Mouse (Mus musculus) hindbrain, embryonic 11.5 days (tissue): Measurements from ENCODE around the gene Lrrfip2. TPM values are rescaled to one million over a fixed set of nuclear protein-coding genes. Genes with fewer than 3 reads are reported as not detected.

Experiments used
- ATAC-seq: fragments of 200-750 bp; cut with Nextera tagmentation; 2 replicates; pipeline ENCODE4 v1.8.0; 2017; ENCODE audit warnings: mild to moderate bottlenecking, moderate TSS enrichment, moderate library complexity; ENCODE audit not compliant: low FRiP score
- DNase-seq: peaks from one replicate; pipeline ENCODE4 v3.0.0-alpha.2; 2015; ENCODE audit warnings: low spot score
- H3K27ac ChIP-seq: fragments of 300-500 bp; sonication (generic); 2 replicates; pipeline ENCODE4 v1.5.1; 2014; ENCODE audit warnings: mild to moderate bottlenecking, low read depth, low read length
- H3K27me3 ChIP-seq: fragments of 300-500 bp; sonication (generic); 2 replicates; pipeline ENCODE4 v1.6.1; 2014; ENCODE audit warnings: mild to moderate bottlenecking, low read length, moderate library complexity, mixed read lengths; ENCODE audit not compliant: control insufficient read depth, insufficient read depth
- H3K36me3 ChIP-seq: fragments of 300-500 bp; sonication (generic); 2 replicates; pipeline ENCODE4 v1.6.1; 2014; ENCODE audit warnings: mild to moderate bottlenecking, low read length, moderate library complexity, mixed read lengths; ENCODE audit not compliant: control insufficient read depth, insufficient read depth
- H3K4me1 ChIP-seq: fragments of 300-500 bp; sonication (generic); replicated peaks from 2 replicates; pipeline ENCODE4 v1.6.1; 2014; ENCODE audit warnings: low read length, mixed read lengths; ENCODE audit not compliant: control insufficient read depth, insufficient read depth
- H3K4me2 ChIP-seq: fragments of 300-500 bp; sonication (generic); replicated peaks from 2 replicates; pipeline ENCODE4 v1.6.1; 2014; ENCODE audit warnings: mild to moderate bottlenecking, low read depth, low read length
- H3K4me3 ChIP-seq: fragments of 300-500 bp; sonication (generic); 2 replicates; pipeline ENCODE4 v1.5.1; 2014; ENCODE audit warnings: low read depth, low read length
- H3K9ac ChIP-seq: fragments of 300-500 bp; sonication (generic); 2 replicates; pipeline ENCODE4 v1.6.1; 2014; ENCODE audit warnings: low read depth, low read length
- H3K9me3 ChIP-seq: fragments of 300-500 bp; sonication (generic); 2 replicates; pipeline ENCODE4 v1.6.1; 2016; ENCODE audit warnings: low read length; ENCODE audit not compliant: control insufficient read depth
- WGBS: fragments of 180-500 bp; shearing (Covaris S2); extraction: QIAGEN DNeasy Blood & Tissue Kit; methylation state at CpG from one replicate; pipeline ENCODE4 v1.1.7; 2014; 5-methylcytosine and 5-hydroxymethylcytosine counted together
- polyA plus RNA-seq: library from polyadenylated mRNA; unstranded; fragments of >200 nt; fragmentation: Nextera tagmentation; extraction: Ambion mirVana; gene quantifications from 2 replicates; pipeline ENCODE4 v1.2.1, GENCODE M21; 2014

The Lrrfip2 gene
- polyA plus RNA-seq, 1 experiment from 2014 or later, result 57.4 TPM

DNA sequence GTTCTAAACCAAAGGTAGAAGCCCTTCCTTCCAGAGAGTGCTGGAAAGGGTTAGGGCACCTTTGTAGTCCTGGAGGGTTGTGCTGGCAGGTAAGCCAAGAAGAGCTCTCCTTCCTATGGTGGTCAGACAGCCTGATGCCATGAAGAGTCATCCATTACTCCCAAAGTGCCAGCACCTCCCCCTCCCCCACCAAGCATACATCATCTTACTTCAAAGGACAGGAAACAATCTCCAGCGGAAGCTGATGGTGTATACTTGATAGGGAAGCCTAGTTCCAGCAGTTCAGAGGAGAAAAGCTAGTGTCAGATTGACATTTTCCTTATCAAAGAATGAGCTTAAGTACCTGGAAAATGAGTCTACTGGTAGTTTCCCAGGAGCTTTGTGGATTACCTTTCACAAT is 157.8 kb downstream of the Lrrfip2 start:
- no peak for DNase-seq
- Histone ChIP-seq H3K9me3 (no peaks in the 10 kb centered on the region), H3K9ac (no peak overlapping the region), H3K27me3 (no peaks in the 10 kb centered on the region), H3K4me3 (no peak overlapping the region), H3K4me1 (peaks cover 8% of the 10 kb centered on the region), H3K4me2 (no peak overlapping the region; the same call in 1 of the 2 replicates), H3K27ac (no peak overlapping the region), H3K36me3 (no peaks in the 10 kb centered on the region)
- WGBS, result 60% methylated on average over 1 of the region's 1 CpGs
- no peak for ATAC-seq

Other genes with a start within 250 kb of the Lrrfip2 start
- gene Als2cl, start 237.7 kb upstream of the Lrrfip2 start, polyA plus RNA-seq, result 1.0 and 1.1 TPM in 2 replicates
- 0.18 and 0.34 TPM in 2 replicates for gene Tmie, start 237.5 kb upstream of the Lrrfip2 start, polyA plus RNA-seq
- gene Fam240a, start 200.7 kb upstream of the Lrrfip2 start, polyA plus RNA-seq, result not detected in 2 replicates
- gene Tdgf1, start 171.4 kb upstream of the Lrrfip2 start, polyA plus RNA-seq, result not detected in 2 replicates
- 0.06 and 0.21 TPM in 2 replicates for gene Lrrc2, start 166.0 kb upstream of the Lrrfip2 start, polyA plus RNA-seq
- 0.21 TPM in 1 of 2 replicates, not detected in the other for gene Rtp3, start 127.0 kb upstream of the Lrrfip2 start, polyA plus RNA-seq
- gene Ltf, start 98.3 kb upstream of the Lrrfip2 start, polyA plus RNA-seq, result 0.95 TPM in 1 of 2 replicates, not detected in the other
- gene Ccrl2, start 60.1 kb upstream of the Lrrfip2 start, polyA plus RNA-seq, result 0.68 and 1.7 TPM in 2 replicates
- gene Mlh1, start 154.2 kb downstream of the Lrrfip2 start, polyA plus RNA-seq, result 38.5 and 45.5 TPM in 2 replicates
- gene Epm2aip1, start 154.3 kb downstream of the Lrrfip2 start, polyA plus RNA-seq, result 36.3 and 43.5 TPM in 2 replicates
- 0.12 and 0.27 TPM in 2 replicates for gene Trank1, start 194.1 kb downstream of the Lrrfip2 start, polyA plus RNA-seq